In the genomic region with DNA sequence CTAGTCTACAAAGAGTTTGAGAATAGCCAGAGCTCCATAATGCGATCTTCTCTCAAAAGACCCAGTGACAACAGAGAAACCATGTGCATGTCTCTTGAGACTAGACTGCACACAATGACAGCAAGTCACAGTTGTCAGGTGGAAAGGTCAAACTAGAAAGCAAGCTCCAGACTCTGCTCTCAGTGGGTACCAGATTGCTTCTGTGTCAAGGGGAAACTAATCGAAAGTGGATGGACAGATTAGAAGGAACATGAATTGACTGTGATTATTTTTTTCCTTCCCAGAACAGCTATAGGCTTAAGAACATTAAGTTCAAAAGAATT, we compare ENCODE assay signal across 15 mouse cellular contexts. TPM values are rescaled to one million over a fixed set of nuclear protein-coding genes. Genes with fewer than 3 reads are reported as not detected.
DNase-seq lines count a peak whose midpoint lies in the region; ATAC-seq and TF ChIP-seq lines count a peak whose summit lies in the region.
"Had no signal": no experiment of that assay in that cellular context is flagged by ENCODE, and none has a peak within 500 bp of the region (broad histone marks: within the 10 kb centered on the region; RNA-seq: fewer than 3 reads in every experiment).

No protein-coding gene starts in this region.

- peak overlapping the region; percentile 32; the same call in 1 of the 2 replicates for H3K9ac ChIP-seq in heart, embryonic 14.5 days (ENCODE audit: low read length)
- no peak overlapping the region for H3K9ac ChIP-seq in midbrain, postnatal 0 days (replicated peaks; ENCODE audit: low read length, poor library complexity, severe bottlenecking)
- H3K9ac ChIP-seq in embryonic facial prominence, embryonic 12.5 days, result no peak overlapping the region
- H3K9ac ChIP-seq in limb, embryonic 14.5 days (ENCODE audit: low read depth, low read length, severe bottlenecking), result no peak overlapping the region
- H3K9ac ChIP-seq: embryonic facial prominence, embryonic 15.5 days had no signal

- no peaks in the 10 kb centered on the region for H3K36me3 ChIP-seq in heart, embryonic 14.5 days (ENCODE audit: control insufficient read depth, insufficient read depth, low read length)
- H3K36me3 ChIP-seq in midbrain, embryonic 10.5 days, result no peaks in the 10 kb centered on the region
- H3K36me3 ChIP-seq in midbrain, postnatal 0 days (ENCODE audit: insufficient read depth, low read length), result no peaks in the 10 kb centered on the region
- no peaks in the 10 kb centered on the region for H3K36me3 ChIP-seq in embryonic facial prominence, embryonic 12.5 days
- H3K36me3 ChIP-seq in limb, embryonic 14.5 days (ENCODE audit: control insufficient read depth, insufficient read depth, low read length), result no peaks in the 10 kb centered on the region
- H3K36me3 ChIP-seq: embryonic facial prominence, embryonic 15.5 days had no signal

- H3K27me3 ChIP-seq in heart, embryonic 14.5 days (ENCODE audit: control insufficient read depth, insufficient read depth, low read length), result no peaks in the 10 kb centered on the region
- H3K27me3 ChIP-seq in midbrain, embryonic 10.5 days (ENCODE audit: low read depth, poor library complexity, severe bottlenecking), result no peaks in the 10 kb centered on the region
- H3K27me3 ChIP-seq in midbrain, postnatal 0 days (ENCODE audit: insufficient read depth, low read length), result no peaks in the 10 kb centered on the region
- H3K27me3 ChIP-seq in embryonic facial prominence, embryonic 12.5 days, result no peaks in the 10 kb centered on the region
- H3K27me3 ChIP-seq in limb, embryonic 14.5 days (ENCODE audit: control insufficient read depth, insufficient read depth, low read length), result no peaks in the 10 kb centered on the region
- H3K27me3 ChIP-seq: embryonic facial prominence, embryonic 15.5 days had no signal

- no peak for DNase-seq in heart, adult 8-10 months (ENCODE audit: low spot score)
- DNase-seq in midbrain, embryonic 10.5 days (ENCODE audit: low spot score), result no peak
- no peak for DNase-seq in midbrain, postnatal 0 days (ENCODE audit: low spot score)
- DNase-seq in limb, embryonic 14.5 days (ENCODE audit: low spot score), result peak; percentile 6
- DNase-seq in gastrocnemius, postnatal 25 days, result no peak
- no peak for DNase-seq in cerebellum, adult 11 months
- DNase-seq: cerebellum, adult 2 months; gastrocnemius, postnatal 36 days; lung, postnatal 36 days had no signal

- H3K4me2 ChIP-seq in heart, embryonic 14.5 days (ENCODE audit: low read length), result peak overlapping the region; percentile 12; the same call in 1 of the 2 replicates
- no peak overlapping the region for H3K4me2 ChIP-seq in midbrain, postnatal 0 days (ENCODE audit: low read depth, low read length, poor library complexity, severe bottlenecking)
- H3K4me2 ChIP-seq in embryonic facial prominence, embryonic 12.5 days (replicated peaks), result no peak overlapping the region
- no peak overlapping the region for H3K4me2 ChIP-seq in limb, embryonic 14.5 days (replicated peaks; ENCODE audit: low read depth, low read length, severe bottlenecking)
- H3K4me2 ChIP-seq: embryonic facial prominence, embryonic 15.5 days; liver, embryonic 11.5 days had no signal

- no peak for TF ChIP-seq POLR2A in limb, embryonic 14.5 days (IDR thresholded peaks at IDR 0.05; ENCODE audit: borderline replicate concordance, extremely low read depth, insufficient read depth, insufficient read length)

- no peak overlapping the region for H3K4me3 ChIP-seq in heart, embryonic 14.5 days (ENCODE audit: control insufficient read depth in 1 of 2, insufficient read depth in 1 of 2, low read depth in 1 of 2, low read length in 2 of 2)
- no peak overlapping the region for H3K4me3 ChIP-seq in midbrain, embryonic 10.5 days
- H3K4me3 ChIP-seq in midbrain, postnatal 0 days (ENCODE audit: low read depth, low read length), result no peak overlapping the region
- no peak overlapping the region for H3K4me3 ChIP-seq in embryonic facial prominence, embryonic 12.5 days
- H3K4me3 ChIP-seq in limb, embryonic 14.5 days (replicated peaks; ENCODE audit: low read length), result no peak overlapping the region
- H3K4me3 ChIP-seq: embryonic facial prominence, embryonic 15.5 days had no signal

- 10% methylated on average over 2 of the region's 2 CpGs for WGBS in heart, embryonic 14.5 days
- 35% methylated on average over 2 of the region's 2 CpGs for WGBS in midbrain, embryonic 10.5 days
- 27% methylated on average over 2 of the region's 2 CpGs for WGBS in midbrain, postnatal 0 days
- WGBS in embryonic facial prominence, embryonic 12.5 days, result 30% methylated on average over 2 of the region's 2 CpGs
- 31% methylated on average over 2 of the region's 2 CpGs for WGBS in limb, embryonic 14.5 days

- H3K4me1 ChIP-seq in heart, embryonic 14.5 days (ENCODE audit: control insufficient read depth in 2 of 2, insufficient read depth in 2 of 2, low read length in 2 of 2), result peaks cover 20 to 47% of the 10 kb centered on the region in 2 experiments
- peaks cover 29% of the 10 kb centered on the region for H3K4me1 ChIP-seq in midbrain, embryonic 10.5 days
- H3K4me1 ChIP-seq in midbrain, postnatal 0 days (ENCODE audit: insufficient read depth, low read length), result no peaks in the 10 kb centered on the region
- peaks cover 22% of the 10 kb centered on the region for H3K4me1 ChIP-seq in embryonic facial prominence, embryonic 12.5 days
- H3K4me1 ChIP-seq in limb, embryonic 14.5 days (ENCODE audit: control insufficient read depth, insufficient read depth, low read length), result peaks cover 4% of the 10 kb centered on the region; the same call in 1 of the 2 replicates

- peak overlapping the region; percentile 80 to 91 for H3K27ac ChIP-seq in heart, embryonic 14.5 days (replicated peaks in 1 of 2; ENCODE audit: control insufficient read depth in 1 of 2, insufficient read depth in 1 of 2, low read depth in 2 of 2, low read length in 2 of 2)
- H3K27ac ChIP-seq in midbrain, embryonic 10.5 days (replicated peaks), result peak overlapping the region; percentile 82
- no peak overlapping the region for H3K27ac ChIP-seq in midbrain, postnatal 0 days (ENCODE audit: low read depth, low read length)
- peak overlapping the region; percentile 50; the same call in 1 of the 2 replicates for H3K27ac ChIP-seq in embryonic facial prominence, embryonic 12.5 days
- H3K27ac ChIP-seq in limb, embryonic 14.5 days (replicated peaks; ENCODE audit: low read depth, low read length), result no peak overlapping the region
- H3K27ac ChIP-seq: embryonic facial prominence, embryonic 15.5 days had no signal

- no peak for TF ChIP-seq CTCF in midbrain, postnatal 0 days (IDR thresholded peaks at IDR 0.05)

- peak; percentile 15; the same call in 1 of the 2 replicates for ATAC-seq in heart, embryonic 14.5 days (ENCODE audit: insufficient number of reproducible peaks, insufficient read depth, low FRiP score, low read depth)
- ATAC-seq in midbrain, postnatal 0 days (ENCODE audit: low FRiP score), result no peak
- ATAC-seq in embryonic facial prominence, embryonic 12.5 days (ENCODE audit: insufficient number of reproducible peaks, insufficient read depth, low FRiP score, low TSS enrichment), result peak; percentile 10; the same call in 1 of the 2 replicates
- ATAC-seq in limb, embryonic 14.5 days (ENCODE audit: low FRiP score, low read depth), result no peak
- ATAC-seq: activated CD4-positive, CD25-positive, alpha-beta regulatory T cell, adult 4 months; forebrain, embryonic 14.5 days had no signal

- no peaks in the 10 kb centered on the region for H3K9me3 ChIP-seq in heart, embryonic 14.5 days (ENCODE audit: control insufficient read depth, low read length)
- H3K9me3 ChIP-seq in midbrain, embryonic 10.5 days (replicated peaks), result no peaks in the 10 kb centered on the region
- no peaks in the 10 kb centered on the region for H3K9me3 ChIP-seq in midbrain, postnatal 0 days (ENCODE audit: low read length)
- no peaks in the 10 kb centered on the region for H3K9me3 ChIP-seq in embryonic facial prominence, embryonic 12.5 days
- no peaks in the 10 kb centered on the region for H3K9me3 ChIP-seq in limb, embryonic 14.5 days (ENCODE audit: control insufficient read depth, low read length)
- H3K9me3 ChIP-seq: embryonic facial prominence, embryonic 15.5 days had no signal

RNA-seq across cellular contexts. Expression of a gene that starts 27.5 kb away (rescaled TPM):
- 9.5 and 9.8 TPM in 2 replicates for polyA plus RNA-seq in heart, embryonic 14.5 days (2014; fragmentation: Nextera tagmentation; extraction: Ambion mirVana)
- 1 to 10 TPM; 2.6 to 4.6 (median 3.6) TPM for total RNA-seq in heart, adult 8-10 months (2022)
- 1.5 and 2.7 TPM in 2 replicates for polyA plus RNA-seq in midbrain, embryonic 10.5 days (2016; fragmentation: Nextera tagmentation; extraction: Ambion mirVana)
- total RNA-seq in midbrain, postnatal 0 days (2014; rRNA removed), result 1.3 and 2.0 TPM in 2 replicates
- 0.42 and 0.43 TPM in 2 replicates for polyA plus RNA-seq in midbrain, postnatal 0 days (2015; fragmentation: Nextera tagmentation; extraction: Ambion mirVana)
- polyA plus RNA-seq in embryonic facial prominence, embryonic 12.5 days (2016; fragmentation: Nextera tagmentation; extraction: Ambion mirVana), result 4.4 and 6.5 TPM in 2 replicates
- polyA plus RNA-seq in limb, embryonic 14.5 days (2012; rRNA removed), result 14.6 and 15.5 TPM in 2 replicates
- 7.7 and 8.4 TPM in 2 replicates for polyA plus RNA-seq in limb, embryonic 14.5 days (2014; fragmentation: Nextera tagmentation; extraction: Ambion mirVana)
- total RNA-seq in gastrocnemius, postnatal 25 days (2021), result 1 to 10 TPM; 4.2 to 7.2 TPM

Comparison
In these comparisons a context has a peak if more than half of its experiments do, and no peak if none do; other contexts are left out.
1. H3K27ac ChIP-seq: peak in heart, embryonic 14.5 days (2 of 2), midbrain, embryonic 10.5 days (single experiment) and embryonic facial prominence, embryonic 12.5 days (single experiment); none in midbrain, postnatal 0 days (single experiment) and limb, embryonic 14.5 days (single experiment).
2. ATAC-seq: peak in heart, embryonic 14.5 days (single experiment) and embryonic facial prominence, embryonic 12.5 days (single experiment); none in midbrain, postnatal 0 days (single experiment) and limb, embryonic 14.5 days (single experiment).